Mouse (Mus musculus): ENCODE data around the gene Shisa8. TPM values are rescaled to one million over a fixed set of nuclear protein-coding genes. Genes with fewer than 3 reads are reported as not detected.

The Shisa8 gene
- polyA plus RNA-seq, 1 experiment from 2014 or later, result 1.0 TPM

DNA sequence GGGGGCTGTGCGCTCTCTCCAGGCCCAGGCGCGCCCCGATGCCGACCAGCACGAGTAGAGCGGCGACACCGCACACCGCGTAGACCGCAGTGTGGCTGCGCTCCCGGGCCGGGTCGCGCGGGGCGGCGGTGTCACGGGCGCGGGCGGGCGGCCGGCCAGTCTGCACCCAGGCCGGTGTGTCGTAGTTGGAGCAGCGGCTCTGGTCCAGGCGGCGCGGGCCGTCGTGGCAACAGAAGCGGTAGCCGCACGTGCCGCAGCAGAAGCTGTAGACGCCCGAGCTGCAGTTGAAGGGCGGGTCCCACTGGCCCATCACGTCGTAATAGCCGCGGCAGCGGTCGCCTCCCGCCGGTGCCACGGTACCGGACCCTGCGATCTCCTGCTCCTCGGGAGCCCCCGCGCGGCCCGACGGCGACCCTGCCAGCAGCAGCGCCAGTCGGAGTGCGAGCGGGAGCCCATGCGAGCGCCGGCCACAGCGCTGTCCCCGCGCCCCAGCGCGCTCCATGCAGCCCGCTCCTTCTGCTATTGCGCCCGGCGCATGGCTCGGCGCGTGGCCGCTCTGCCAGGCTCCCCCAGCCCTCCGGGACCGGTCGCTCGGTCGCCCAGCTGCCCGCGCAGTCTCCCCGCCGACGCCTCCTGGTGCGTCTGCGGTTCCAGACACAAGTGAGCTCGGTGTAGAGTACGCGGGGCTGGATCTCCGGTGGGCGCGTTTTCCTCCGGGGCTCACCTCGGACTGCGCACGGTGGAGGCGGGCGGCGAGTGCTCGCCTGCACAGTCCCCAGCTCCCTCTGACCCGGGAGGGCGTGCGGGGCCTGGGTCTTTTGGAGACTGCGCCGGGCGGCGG lies 484 bp downstream of the Shisa8 start:
- peak overlapping the region; percentile 49 for H3K4me2 ChIP-seq (replicated peaks; ENCODE audit: low read depth, low read length)
- peak overlapping the region; percentile 41; the same call in 1 of the 2 replicates for H3K9ac ChIP-seq (ENCODE audit: low read depth, low read length)
- H3K27me3 ChIP-seq (ENCODE audit: control insufficient read depth, insufficient read depth, low read length), result peaks cover 76% of the 10 kb centered on the region
- no peak overlapping the region for H3K27ac ChIP-seq (ENCODE audit: low read depth, low read length)
- no peaks in the 10 kb centered on the region for H3K36me3 ChIP-seq (ENCODE audit: control insufficient read depth, insufficient read depth, low read length)
- DNase-seq (ENCODE audit: low spot score) (peak; percentile 67), ATAC-seq (ENCODE audit: low FRiP score) (peak; percentile 53; the same call in 1 of the 2 replicates)
- peaks cover 14% of the 10 kb centered on the region; the same call in 1 of the 2 replicates for H3K4me1 ChIP-seq (replicated peaks; ENCODE audit: control insufficient read depth, insufficient read depth, low read length)
- under 1% methylated on average over 97 of the region's 112 CpGs for WGBS
- H3K9me3 ChIP-seq (ENCODE audit: control insufficient read depth, low read length), result no peaks in the 10 kb centered on the region
- peak overlapping the region; percentile 33 for H3K4me3 ChIP-seq (ENCODE audit: low read depth, low read length)

DNA sequence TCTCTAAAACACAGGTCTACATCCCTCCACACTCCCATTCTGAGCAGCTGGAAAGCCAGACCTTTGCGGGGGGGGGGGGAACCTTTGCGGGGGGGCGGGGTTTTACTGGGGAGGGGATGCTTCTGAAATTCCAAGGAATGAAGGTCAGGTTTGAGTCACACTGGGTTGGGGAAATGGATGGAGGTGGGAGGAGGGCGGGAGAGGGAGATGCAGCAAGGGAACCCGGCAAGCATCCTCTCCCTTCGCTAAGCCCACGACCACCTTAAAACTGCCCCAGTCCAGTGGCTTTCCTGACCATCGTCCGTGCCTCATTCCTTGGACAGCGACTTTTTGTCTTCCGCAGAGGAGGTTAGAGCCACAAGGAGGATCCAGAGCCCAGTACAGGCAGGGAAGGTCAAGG lies 1.3 kb downstream of the Shisa8 start:
- H3K36me3 ChIP-seq (ENCODE audit: control insufficient read depth, insufficient read depth, low read length), result no peaks in the 10 kb centered on the region
- no peak overlapping the region for H3K27ac ChIP-seq (ENCODE audit: low read depth, low read length)
- ATAC-seq (ENCODE audit: low FRiP score) (no peak), DNase-seq (ENCODE audit: low spot score) (no peak)
- H3K4me2 ChIP-seq (replicated peaks; ENCODE audit: low read depth, low read length), result peak overlapping the region; percentile 49; the same call in 1 of the 2 replicates
- peaks cover 78% of the 10 kb centered on the region for H3K27me3 ChIP-seq (ENCODE audit: control insufficient read depth, insufficient read depth, low read length)
- 2% methylated on average over 11 of the region's 11 CpGs for WGBS
- no peaks in the 10 kb centered on the region for H3K9me3 ChIP-seq (ENCODE audit: control insufficient read depth, low read length)
- no peak overlapping the region for H3K9ac ChIP-seq (ENCODE audit: low read depth, low read length)
- H3K4me3 ChIP-seq (ENCODE audit: low read depth, low read length), result peak overlapping the region; percentile 33; the same call in 1 of the 2 replicates
- peaks cover 14% of the 10 kb centered on the region for H3K4me1 ChIP-seq (replicated peaks; ENCODE audit: control insufficient read depth, insufficient read depth, low read length)

- DNase-seq (ENCODE audit: low spot score) (no peak), ATAC-seq (ENCODE audit: low FRiP score) (no peak)
- Histone ChIP-seq H3K4me3 (ENCODE audit: low read depth, low read length) (no peak overlapping the region), H3K4me2 (replicated peaks; ENCODE audit: low read depth, low read length) (no peak overlapping the region), H3K36me3 (ENCODE audit: control insufficient read depth, insufficient read depth, low read length) (no peaks in the 10 kb centered on the region), H3K27me3 (ENCODE audit: control insufficient read depth, insufficient read depth, low read length) (peaks cover 77% of the 10 kb centered on the region), H3K27ac (ENCODE audit: low read depth, low read length) (no peak overlapping the region), H3K9ac (ENCODE audit: low read depth, low read length) (no peak overlapping the region), H3K9me3 (ENCODE audit: control insufficient read depth, low read length) (no peaks in the 10 kb centered on the region), H3K4me1 (replicated peaks; ENCODE audit: control insufficient read depth, insufficient read depth, low read length) (peaks cover 18% of the 10 kb centered on the region)
- WGBS, result 40% methylated on average over 1 of the region's 1 CpGs
Measured at GRCm38 (mm10) chr15:82210801-82211200, 1.8 kb downstream of the Shisa8 start.

DNA sequence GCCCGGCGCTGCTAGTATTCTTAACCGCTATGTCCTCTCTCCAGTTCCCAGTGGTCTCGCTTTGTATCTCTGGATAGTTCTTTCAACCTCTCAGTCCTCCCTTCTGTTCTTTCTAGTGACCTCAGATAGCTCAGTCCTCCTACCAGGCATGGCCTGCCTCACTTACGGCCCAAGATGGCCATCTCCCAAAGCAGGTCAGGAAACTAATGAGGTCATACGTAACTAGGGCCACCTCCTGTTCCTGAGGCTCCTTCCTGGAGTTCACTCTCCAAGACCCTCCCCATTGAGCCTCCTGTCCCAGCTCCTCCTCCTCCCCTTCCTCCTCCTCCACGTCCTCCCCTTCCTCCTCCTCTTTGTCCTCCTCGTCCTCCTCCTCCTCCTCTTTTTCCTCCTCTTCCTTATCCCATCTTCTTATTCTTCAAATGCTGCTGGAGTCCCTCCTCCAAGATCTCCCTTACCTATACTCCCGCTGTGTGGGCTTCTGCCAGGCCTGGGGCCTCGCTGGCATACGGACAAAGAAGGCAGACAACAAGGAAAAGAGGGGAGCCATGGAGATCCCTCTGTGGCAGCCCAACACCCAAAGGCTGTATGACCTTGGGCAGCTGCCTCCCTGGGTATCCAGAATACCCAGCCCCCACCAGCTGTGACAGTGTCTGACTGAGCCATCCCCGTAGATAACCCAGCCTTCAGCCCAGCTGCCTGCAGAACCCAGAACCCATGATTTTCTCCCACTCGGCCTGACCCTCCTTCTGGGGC lies 3.1 kb downstream of the Shisa8 start:
- no peak for DNase-seq (ENCODE audit: low spot score)
- 80% methylated on average over 12 of the region's 13 CpGs for WGBS
- Histone ChIP-seq H3K36me3 (ENCODE audit: control insufficient read depth, insufficient read depth, low read length) (peaks cover 4% of the 10 kb centered on the region; the same call in 1 of the 2 replicates), H3K27me3 (ENCODE audit: control insufficient read depth, insufficient read depth, low read length) (peaks cover 70% of the 10 kb centered on the region), H3K4me2 (replicated peaks; ENCODE audit: low read depth, low read length) (no peak overlapping the region), H3K4me3 (ENCODE audit: low read depth, low read length) (no peak overlapping the region), H3K9me3 (ENCODE audit: control insufficient read depth, low read length) (no peaks in the 10 kb centered on the region), H3K9ac (ENCODE audit: low read depth, low read length) (no peak overlapping the region), H3K27ac (ENCODE audit: low read depth, low read length) (no peak overlapping the region), H3K4me1 (replicated peaks; ENCODE audit: control insufficient read depth, insufficient read depth, low read length) (peaks cover 19% of the 10 kb centered on the region)
- ATAC-seq (ENCODE audit: low FRiP score), result no peak

- DNase-seq (ENCODE audit: low spot score) (no peak), ATAC-seq (ENCODE audit: low FRiP score) (no peak)
- H3K4me1 ChIP-seq (replicated peaks; ENCODE audit: control insufficient read depth, insufficient read depth, low read length), result peaks cover 19% of the 10 kb centered on the region
- no peaks in the 10 kb centered on the region for H3K9me3 ChIP-seq (ENCODE audit: control insufficient read depth, low read length)
- no peak overlapping the region for H3K9ac ChIP-seq (ENCODE audit: low read depth, low read length)
- H3K27ac ChIP-seq (ENCODE audit: low read depth, low read length), result no peak overlapping the region
- peaks cover 63% of the 10 kb centered on the region for H3K27me3 ChIP-seq (ENCODE audit: control insufficient read depth, insufficient read depth, low read length)
- no peak overlapping the region for H3K4me3 ChIP-seq (ENCODE audit: low read depth, low read length)
- H3K4me2 ChIP-seq (replicated peaks; ENCODE audit: low read depth, low read length), result no peak overlapping the region
- H3K36me3 ChIP-seq (ENCODE audit: control insufficient read depth, insufficient read depth, low read length), result peaks cover 6% of the 10 kb centered on the region; the same call in 1 of the 2 replicates
- WGBS, result 85% methylated on average over 8 of the region's 8 CpGs
Measured at GRCm38 (mm10) chr15:82208307-82208706, 4.3 kb downstream of the Shisa8 start.

- H3K4me3 ChIP-seq (ENCODE audit: low read depth, low read length), result no peak overlapping the region
- H3K9me3 ChIP-seq (ENCODE audit: control insufficient read depth, low read length), result no peaks in the 10 kb centered on the region
- H3K27ac ChIP-seq (ENCODE audit: low read depth, low read length), result no peak overlapping the region
- H3K36me3 ChIP-seq (ENCODE audit: control insufficient read depth, insufficient read depth, low read length), result peaks cover 6% of the 10 kb centered on the region; the same call in 1 of the 2 replicates
- H3K4me2 ChIP-seq (replicated peaks; ENCODE audit: low read depth, low read length), result no peak overlapping the region
- no peak for DNase-seq (ENCODE audit: low spot score)
- no peak overlapping the region for H3K9ac ChIP-seq (ENCODE audit: low read depth, low read length)
- peaks cover 19% of the 10 kb centered on the region for H3K4me1 ChIP-seq (replicated peaks; ENCODE audit: control insufficient read depth, insufficient read depth, low read length)
- ATAC-seq (ENCODE audit: low FRiP score), result no peak
- H3K27me3 ChIP-seq (ENCODE audit: control insufficient read depth, insufficient read depth, low read length), result peaks cover 57% of the 10 kb centered on the region
- WGBS, result 16% methylated on average over 30 of the region's 30 CpGs
Measured at GRCm38 (mm10) chr15:82207504-82208219, 5.0 kb downstream of the Shisa8 start.

- peaks cover 6% of the 10 kb centered on the region; the same call in 1 of the 2 replicates for H3K36me3 ChIP-seq (ENCODE audit: control insufficient read depth, insufficient read depth, low read length)
- ATAC-seq (ENCODE audit: low FRiP score) (no peak), DNase-seq (ENCODE audit: low spot score) (peak; percentile 34)
- no peak overlapping the region for H3K27ac ChIP-seq (ENCODE audit: low read depth, low read length)
- H3K4me2 ChIP-seq (replicated peaks; ENCODE audit: low read depth, low read length), result no peak overlapping the region
- no peak overlapping the region for H3K9ac ChIP-seq (ENCODE audit: low read depth, low read length)
- H3K9me3 ChIP-seq (ENCODE audit: control insufficient read depth, low read length), result no peaks in the 10 kb centered on the region
- H3K4me3 ChIP-seq (ENCODE audit: low read depth, low read length), result no peak overlapping the region
- WGBS, result 9% methylated on average over 34 of the region's 34 CpGs
- H3K4me1 ChIP-seq (replicated peaks; ENCODE audit: control insufficient read depth, insufficient read depth, low read length), result peaks cover 16% of the 10 kb centered on the region
- peaks cover 51% of the 10 kb centered on the region for H3K27me3 ChIP-seq (ENCODE audit: control insufficient read depth, insufficient read depth, low read length)
Measured at GRCm38 (mm10) chr15:82207105-82207459, 5.5 kb downstream of the Shisa8 start.

DNA sequence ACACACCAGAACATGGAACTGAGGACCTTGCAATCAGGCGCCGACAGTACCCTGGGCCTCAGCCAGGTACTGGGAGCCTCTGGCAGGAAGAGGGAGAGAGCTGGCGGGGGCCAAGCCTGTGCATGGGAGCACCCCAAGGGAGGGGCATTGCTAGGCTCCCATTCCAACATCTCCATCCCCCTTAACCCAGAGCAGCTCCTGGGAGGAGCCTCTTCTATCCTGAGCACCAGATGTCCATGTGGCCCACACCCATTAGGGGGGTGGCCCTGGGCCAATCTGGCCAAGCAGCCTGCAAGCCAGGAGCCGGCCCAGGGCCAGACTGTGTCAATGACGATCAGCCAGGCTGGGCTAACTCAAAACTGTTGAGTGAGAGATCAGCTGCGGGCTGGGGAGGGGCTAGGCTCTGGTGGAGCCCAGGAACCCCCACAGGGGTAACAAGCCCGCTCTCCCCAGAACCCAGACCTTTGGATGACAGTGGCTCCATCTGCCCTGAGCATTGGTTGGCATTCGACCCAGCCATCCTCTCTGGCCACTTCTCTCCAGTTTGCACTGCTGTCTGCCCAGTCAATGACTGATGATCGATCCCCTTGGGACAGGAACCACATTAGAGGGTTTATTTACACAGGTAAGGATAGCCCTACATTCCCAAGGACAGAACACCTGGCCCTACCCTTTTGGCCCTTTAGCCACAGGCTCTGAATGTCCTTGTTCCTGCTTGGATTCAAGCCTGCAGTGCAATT lies 6.1 kb downstream of the Shisa8 start:
- H3K4me3 ChIP-seq (ENCODE audit: low read depth, low read length), result no peak overlapping the region

More for the DNA sequence above, 6.1 kb downstream of the Shisa8 start:
- H3K27ac ChIP-seq (ENCODE audit: low read depth, low read length), result no peak overlapping the region
- no peaks in the 10 kb centered on the region for H3K9me3 ChIP-seq (ENCODE audit: control insufficient read depth, low read length)
- H3K9ac ChIP-seq (ENCODE audit: low read depth, low read length), result no peak overlapping the region
- WGBS, result 61% methylated on average over 9 of the region's 9 CpGs
- ATAC-seq (ENCODE audit: low FRiP score) (peak; percentile 71; the same call in 1 of the 2 replicates), DNase-seq (ENCODE audit: low spot score) (peak; percentile 47)
- H3K36me3 ChIP-seq (ENCODE audit: control insufficient read depth, insufficient read depth, low read length), result peaks cover 6% of the 10 kb centered on the region; the same call in 1 of the 2 replicates
- H3K27me3 ChIP-seq (ENCODE audit: control insufficient read depth, insufficient read depth, low read length), result peaks cover 46% of the 10 kb centered on the region
- peaks cover 12% of the 10 kb centered on the region for H3K4me1 ChIP-seq (replicated peaks; ENCODE audit: control insufficient read depth, insufficient read depth, low read length)
- no peak overlapping the region for H3K4me2 ChIP-seq (replicated peaks; ENCODE audit: low read depth, low read length)
